Mouse (Mus musculus) retina, postnatal 1 day (tissue): Measurements from ENCODE around the gene Anks1.

Experiments used
- DNase-seq: peaks from one replicate; pipeline ENCODE4 v3.0.0-alpha.2; 2012

Gene Anks1

GRCm38 (mm10) chr17:28025541-28025961 lies 116.4 kb downstream of the Anks1 start:
- no peak for DNase-seq

- no peak for DNase-seq
These were observed 117.2 kb downstream of the Anks1 start for GRCm38 (mm10) chr17:28026111-28026872.

- DNase-seq, result no peak
These were observed 118.1 kb downstream of the Anks1 start for GRCm38 (mm10) chr17:28027197-28027596.

GRCm38 (mm10) chr17:28028236-28028635 lies 119.1 kb downstream of the Anks1 start:
- no peak for DNase-seq

GRCm38 (mm10) chr17:28029308-28029707 lies 120.2 kb downstream of the Anks1 start:
- no peak for DNase-seq

GRCm38 (mm10) chr17:28030446-28030845 lies 121.3 kb downstream of the Anks1 start:
- no peak for DNase-seq

GRCm38 (mm10) chr17:28031281-28031941 lies 122.3 kb downstream of the Anks1 start:
- DNase-seq, result no peak

- peak; percentile 27 for DNase-seq
These were observed 123.1 kb downstream of the Anks1 start for GRCm38 (mm10) chr17:28032219-28032618.

GRCm38 (mm10) chr17:28033046-28033580 lies 124.0 kb downstream of the Anks1 start:
- DNase-seq, result peak; percentile 60

- no peak for DNase-seq
These were observed 125.9 kb downstream of the Anks1 start for GRCm38 (mm10) chr17:28034986-28035385.

- peak; percentile 94 for DNase-seq
These were observed 128.0 kb downstream of the Anks1 start for GRCm38 (mm10) chr17:28036813-28037756.

- DNase-seq, result peak; percentile 88
These were observed 131.5 kb downstream of the Anks1 start for GRCm38 (mm10) chr17:28040620-28041019.

GRCm38 (mm10) chr17:28041298-28041697 lies 132.2 kb downstream of the Anks1 start:
- DNase-seq, result peak; percentile 51

GRCm38 (mm10) chr17:28042299-28042771 lies 133.2 kb downstream of the Anks1 start:
- DNase-seq, result peak; percentile 81

- DNase-seq, result no peak
These were observed 137.9 kb downstream of the Anks1 start for GRCm38 (mm10) chr17:28047017-28047416.

GRCm38 (mm10) chr17:28047520-28047919 lies 138.4 kb downstream of the Anks1 start:
- no peak for DNase-seq

GRCm38 (mm10) chr17:28048425-28048824 lies 139.3 kb downstream of the Anks1 start:
- peak; percentile 85 for DNase-seq

GRCm38 (mm10) chr17:28050210-28050609 lies 141.1 kb downstream of the Anks1 start:
- no peak for DNase-seq

GRCm38 (mm10) chr17:28052293-28052863 lies 143.3 kb downstream of the Anks1 start:
- no peak for DNase-seq

GRCm38 (mm10) chr17:28058346-28058745 lies 149.2 kb downstream of the Anks1 start:
- no peak for DNase-seq

- DNase-seq, result no peak
These were observed 151.6 kb downstream of the Anks1 start for GRCm38 (mm10) chr17:28060681-28061080.

GRCm38 (mm10) chr17:28061472-28061871 lies 152.4 kb downstream of the Anks1 start:
- peak; percentile 56 for DNase-seq
